Mouse (Mus musculus) testis, adult 2 months (tissue): ENCODE results near the gene Ubl4b. TPM values are rescaled to one million over a fixed set of nuclear protein-coding genes. Genes with fewer than 3 reads are reported as not detected.

Source experiments
- H3K27ac ChIP-seq: fragments of 200-500 bp; 2 replicates; pipeline ENCODE4 v1.5.1; 2012; ENCODE audit warnings: low read depth, low read length; ENCODE audit not compliant: control insufficient read depth, insufficient read depth
- H3K27me3 ChIP-seq: fragments of 200-500 bp; 2 replicates; pipeline ENCODE4 v1.6.1; 2012; ENCODE audit warnings: mild to moderate bottlenecking, low read length, moderate library complexity; ENCODE audit not compliant: control insufficient read depth, insufficient read depth
- H3K36me3 ChIP-seq: fragments of 200-500 bp; 2 replicates; pipeline ENCODE4 v1.6.1; 2012; ENCODE audit warnings: mild to moderate bottlenecking, low read length; ENCODE audit not compliant: control insufficient read depth, insufficient read depth
- H3K4me1 ChIP-seq: fragments of 200-500 bp; 2 replicates; pipeline ENCODE4 v1.6.1; 2012; ENCODE audit warnings: low read length; ENCODE audit not compliant: control insufficient read depth, insufficient read depth
- H3K4me3 ChIP-seq: fragments of 200-500 bp; 2 replicates; pipeline ENCODE4 v1.5.1; 2012; ENCODE audit warnings: low read depth, mild to moderate bottlenecking, low read length, moderate library complexity, mixed read lengths; ENCODE audit not compliant: control insufficient read depth
- CTCF ChIP-seq: fragments of 200-500 bp; IDR thresholded peaks from 2 replicates; pipeline ENCODE4 v1.5.1; 2012; ENCODE audit warnings: low read depth, mild to moderate bottlenecking, inconsistent platforms, low read length, moderate library complexity; ENCODE audit not compliant: control insufficient read depth, insufficient read depth, insufficient replicate concordance
- POLR2A ChIP-seq: fragments of 200-500 bp; IDR thresholded peaks from 2 replicates; pipeline ENCODE4 v1.6.1; 2012; ENCODE audit warnings: low read depth, mild to moderate bottlenecking, inconsistent platforms, low read length, moderate library complexity; ENCODE audit not compliant: control insufficient read depth
- polyA plus RNA-seq: library from polyadenylated mRNA; depleted of rRNA; stranded (reverse); fragments of >200 nt; gene quantifications from 2 replicates; pipeline ENCODE4 v1.2.3, GENCODE M21; 2012

Gene Ubl4b
- polyA plus RNA-seq, 1 experiment: 255 TPM

DNA sequence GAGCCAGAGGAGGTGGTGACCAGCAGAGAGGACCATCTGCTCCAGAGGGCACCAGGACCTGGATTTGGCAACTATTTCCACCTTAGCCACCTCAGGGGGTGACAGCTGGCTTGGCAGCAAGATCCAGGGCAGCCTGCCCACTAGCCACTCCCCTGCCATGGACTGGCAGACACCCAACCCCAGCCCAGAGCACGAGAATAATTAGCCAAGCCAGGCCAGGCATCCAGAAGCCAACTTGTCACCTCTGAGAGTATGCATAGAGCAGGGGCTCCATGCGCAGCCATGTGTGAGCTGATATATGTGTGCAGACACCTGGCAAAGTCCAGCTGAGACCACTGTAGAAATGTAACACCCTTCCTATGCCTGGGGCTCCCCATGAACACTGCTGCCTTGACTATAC lies 7.9 kb downstream of the Ubl4b start:
- H3K4me1 ChIP-seq: no peaks in the 10 kb centered on the region
- TF ChIP-seq CTCF (no peak), POLR2A (no peak)
- H3K4me3 ChIP-seq: no peak overlapping the region
- no peak overlapping the region for H3K27ac ChIP-seq
- no peaks in the 10 kb centered on the region for H3K27me3 ChIP-seq
- H3K36me3 ChIP-seq: no peaks in the 10 kb centered on the region

DNA sequence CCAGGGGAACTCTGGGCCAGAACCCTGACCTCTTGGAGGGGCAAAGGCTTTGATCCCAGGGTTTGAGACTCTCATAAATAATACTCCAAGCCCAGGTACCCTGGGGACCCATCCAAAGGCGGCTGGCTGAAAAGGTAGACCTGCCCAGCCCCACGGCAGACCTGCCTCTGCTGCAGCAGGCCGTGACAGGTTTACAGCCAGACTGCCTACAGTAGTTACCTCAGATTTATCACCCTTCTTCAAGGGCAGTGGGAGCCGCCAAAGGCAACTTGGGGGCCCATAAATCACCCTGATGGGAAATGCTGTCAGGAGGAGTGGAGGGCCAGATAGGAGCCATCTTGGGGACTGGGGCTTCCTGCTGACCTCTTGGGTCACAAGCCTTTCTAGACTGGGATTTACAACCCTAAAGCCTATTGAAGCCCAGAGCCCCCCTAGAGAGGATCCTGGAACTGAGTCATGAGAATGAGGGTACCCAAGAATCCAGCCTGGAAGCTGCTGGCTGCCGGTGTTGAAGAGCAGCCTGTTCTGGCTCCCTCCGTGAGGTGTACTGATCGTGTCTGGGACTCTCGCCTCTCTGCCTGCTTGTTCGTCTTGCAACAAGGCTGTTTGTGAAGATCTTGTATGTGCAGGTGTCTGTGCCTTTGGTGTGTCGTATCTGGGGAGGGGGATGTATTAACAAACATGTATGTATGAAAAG lies 9.0 kb downstream of the Ubl4b start:
- no peaks in the 10 kb centered on the region for H3K36me3 ChIP-seq

DNA sequence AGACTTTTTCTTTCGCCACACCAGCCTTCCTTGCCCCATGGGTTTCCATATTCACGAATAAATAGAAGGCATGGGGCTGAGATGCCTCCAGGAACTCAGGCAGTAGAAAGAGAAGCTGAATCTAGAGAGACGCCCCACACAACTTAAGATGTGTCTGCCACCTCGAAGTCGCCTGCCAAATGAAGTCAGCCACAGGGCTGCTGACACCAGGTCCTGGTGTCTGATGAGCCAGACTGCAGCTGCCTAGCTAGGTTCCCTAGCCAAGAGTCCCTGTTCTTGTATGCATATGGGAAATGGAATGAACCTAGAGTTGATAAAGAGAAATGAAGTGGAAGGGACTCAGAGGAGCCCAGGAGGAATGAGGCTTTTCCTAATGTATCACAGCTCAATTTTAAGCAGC lies 9.6 kb downstream of the Ubl4b start:
- H3K27ac ChIP-seq: no peak overlapping the region
- no peaks in the 10 kb centered on the region for H3K27me3 ChIP-seq
- TF ChIP-seq POLR2A: no peak
- no peak for TF ChIP-seq CTCF
- H3K4me3 ChIP-seq: no peak overlapping the region
- no peaks in the 10 kb centered on the region for H3K4me1 ChIP-seq
- H3K36me3 ChIP-seq: no peaks in the 10 kb centered on the region

More for the DNA sequence above, 9.0 kb downstream of the Ubl4b start:
- H3K4me3 ChIP-seq: no peak overlapping the region
- no peaks in the 10 kb centered on the region for H3K27me3 ChIP-seq
- no peaks in the 10 kb centered on the region for H3K4me1 ChIP-seq
- TF ChIP-seq CTCF: no peak
- TF ChIP-seq POLR2A: no peak
- H3K27ac ChIP-seq: no peak overlapping the region

DNA sequence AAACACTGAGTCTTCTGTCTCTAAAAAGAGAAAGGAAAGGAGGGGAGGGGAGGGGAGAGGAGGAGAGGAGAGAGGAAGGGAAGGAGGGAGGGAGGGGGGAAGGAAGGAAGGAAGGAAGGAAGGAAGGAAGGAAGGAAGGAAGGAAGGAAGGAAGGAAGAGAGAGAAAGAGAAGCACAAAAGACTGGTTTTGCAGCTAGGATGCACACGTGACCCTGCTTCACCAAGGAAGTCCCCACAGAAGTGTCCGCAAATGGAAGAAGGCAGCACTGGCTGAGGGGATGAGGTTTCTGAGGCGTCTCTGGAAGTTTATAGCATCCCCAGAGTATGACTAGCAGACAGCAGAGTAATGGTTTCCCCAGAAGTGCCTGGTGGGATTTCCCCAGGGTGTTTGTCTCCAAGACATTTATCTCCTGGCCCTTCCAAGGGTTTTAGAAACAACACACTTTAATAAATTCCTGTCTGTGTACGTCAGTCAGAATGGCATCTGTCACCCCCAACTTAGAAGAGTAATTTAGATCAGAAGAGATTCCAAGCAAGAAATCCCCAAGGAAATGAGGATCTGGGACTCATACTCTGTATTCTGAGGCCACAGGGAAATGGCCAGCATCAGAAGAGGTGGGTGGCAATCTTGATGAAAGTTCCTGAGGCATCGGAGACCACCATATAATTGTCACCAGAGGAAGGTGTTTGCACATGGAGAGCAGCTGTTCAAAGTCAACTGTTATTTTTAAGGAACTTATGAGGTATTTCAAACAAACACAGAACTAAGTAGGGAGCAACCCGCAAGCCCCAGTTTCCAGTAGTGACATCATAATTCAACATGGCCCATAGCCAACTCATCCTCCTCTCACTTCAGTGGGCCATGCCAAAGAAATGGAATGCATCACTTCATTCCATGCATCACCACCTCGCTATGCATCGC lies 11.5 kb downstream of the Ubl4b start:
- Histone ChIP-seq H3K27me3 (no peaks in the 10 kb centered on the region), H3K4me3 (no peak overlapping the region), H3K36me3 (no peaks in the 10 kb centered on the region), H3K4me1 (no peaks in the 10 kb centered on the region), H3K27ac (no peak overlapping the region)
- no peak for TF ChIP-seq CTCF
- TF ChIP-seq POLR2A: no peak

DNA sequence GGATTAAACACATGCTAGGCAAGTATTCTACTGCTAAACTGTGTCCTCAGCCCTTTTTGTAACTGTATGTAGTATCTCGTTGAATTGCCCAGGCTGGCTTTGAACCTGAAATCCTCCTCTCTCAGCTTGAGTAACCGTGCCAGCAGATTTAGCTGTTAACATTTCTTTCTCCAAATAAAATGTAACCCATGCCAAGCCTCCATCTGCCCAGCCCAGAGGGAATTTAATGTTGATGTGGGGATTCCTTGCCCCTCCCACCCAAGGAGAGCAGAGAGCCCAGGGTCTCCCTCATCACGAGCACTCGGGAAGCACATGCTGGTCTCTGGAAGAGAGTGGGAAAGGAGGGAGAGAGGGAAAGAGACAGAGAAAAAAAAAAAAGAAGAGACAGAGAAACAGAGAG lies 12.3 kb downstream of the Ubl4b start:
- Histone ChIP-seq H3K36me3 (no peaks in the 10 kb centered on the region), H3K27me3 (no peaks in the 10 kb centered on the region), H3K27ac (no peak overlapping the region), H3K4me3 (no peak overlapping the region), H3K4me1 (no peaks in the 10 kb centered on the region)
- TF ChIP-seq CTCF (no peak), POLR2A (no peak)

DNA sequence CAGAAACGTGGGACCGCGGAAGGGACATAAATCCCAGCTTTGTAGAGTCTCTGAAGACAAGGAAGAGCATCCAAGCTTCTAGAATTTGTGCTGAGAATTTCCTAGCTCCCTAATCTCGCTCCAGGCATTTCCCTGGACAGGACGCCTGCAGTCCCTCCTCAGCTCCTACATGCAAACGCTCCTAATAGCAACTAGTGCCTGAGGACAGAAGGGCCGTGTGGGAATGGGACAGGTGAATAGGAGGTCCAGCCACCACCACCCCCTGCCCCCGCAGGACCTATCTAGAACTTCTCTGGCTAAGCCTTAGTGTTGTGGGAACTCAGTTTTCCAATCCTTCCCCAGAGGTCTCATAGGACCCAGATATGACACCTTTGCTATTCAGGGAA lies 17.4 kb downstream of the Ubl4b start:
- Histone ChIP-seq H3K27me3 (no peaks in the 10 kb centered on the region), H3K36me3 (no peaks in the 10 kb centered on the region), H3K27ac (no peak overlapping the region), H3K4me3 (no peak overlapping the region), H3K4me1 (no peaks in the 10 kb centered on the region)
- TF ChIP-seq CTCF (no peak), POLR2A (no peak)

DNA sequence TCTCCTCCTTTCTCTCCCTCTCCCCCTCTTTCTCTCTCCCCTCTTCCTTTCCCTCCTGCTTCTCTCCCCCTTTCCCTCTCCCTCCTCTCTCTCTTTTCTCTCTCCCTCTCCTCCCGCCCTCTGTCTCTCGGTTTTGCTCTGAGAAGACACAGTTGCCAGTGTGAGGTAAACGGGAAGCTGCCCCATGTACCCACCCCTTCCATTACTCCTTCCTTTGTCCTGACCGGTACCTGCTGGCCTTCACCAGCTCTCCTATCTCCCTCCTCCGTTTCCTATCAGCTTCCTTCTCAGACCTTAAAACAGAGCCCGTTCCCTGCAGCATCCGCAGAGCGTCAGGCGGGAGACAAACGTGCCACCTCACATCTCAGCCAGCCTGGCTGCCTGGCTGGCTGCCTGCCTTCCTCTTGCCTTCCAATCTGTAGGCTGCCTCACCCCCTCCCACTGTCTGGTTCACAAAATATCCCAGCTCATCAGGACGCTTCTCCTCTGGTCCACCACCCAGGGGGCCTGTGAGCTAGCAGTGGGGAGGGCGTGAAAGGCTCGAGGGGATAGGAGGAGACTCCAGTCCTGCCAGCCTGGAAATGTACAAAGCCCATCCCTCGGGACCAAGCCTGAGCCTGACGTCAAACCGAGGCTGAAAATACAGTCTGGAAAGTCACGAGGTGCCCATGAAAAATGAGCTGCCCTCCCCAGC lies 17.9 kb downstream of the Ubl4b start:
- H3K4me3 ChIP-seq: no peak overlapping the region
- no peaks in the 10 kb centered on the region for H3K36me3 ChIP-seq
- no peaks in the 10 kb centered on the region for H3K4me1 ChIP-seq
- TF ChIP-seq CTCF: no peak
- no peak for TF ChIP-seq POLR2A
- H3K27me3 ChIP-seq: no peaks in the 10 kb centered on the region
- H3K27ac ChIP-seq: no peak overlapping the region
